Mouse (Mus musculus) left cerebral cortex, adult 6 months (tissue): ENCODE measurements around the gene Gm26602. TPM values are rescaled to one million over a fixed set of nuclear protein-coding genes. Genes with fewer than 3 reads are reported as not detected.

ENCODE experiments used
- long read RNA-seq, 2 experiments: library from polyadenylated mRNA; unstranded; transcript quantifications; one replicate each; pipeline ENCODE4 v2.0.0; 2019 to 2020
- polyA plus RNA-seq: library from polyadenylated mRNA; unstranded; fragments of <200 nt; fragmentation: Nextera tagmentation; gene quantifications from 2 replicates; pipeline ENCODE4 v1.2.3, GENCODE M21; 2021

Gm26602 gene
- polyA plus RNA-seq: not detected in 2 replicates
- long read RNA-seq, experiment 1: 0 reads
- long read RNA-seq, experiment 2: 0 reads

GRCm38 (mm10) chr10:79910556-79910955 is at the start of gene Gm26602:
TSS of gene Gm26602 (plus strand) at chr10:79910856.

GRCm38 (mm10) chr10:79874290-79874862 is 36.3 kb upstream of the Gm26602 start, which contains the start of the genes Prtn3 and Plppr3:
TSS of gene Prtn3 (plus strand) at chr10:79874476.
TSS of gene Plppr3 (minus strand) at chr10:79874634.

GRCm38 (mm10) chr10:79886054-79886453 is 24.6 kb upstream of the Gm26602 start, which contains the start of gene Elane:
TSS of gene Elane (plus strand) at chr10:79886247.

GRCm38 (mm10) chr10:79890670-79891069 is 20.0 kb upstream of the Gm26602 start, which contains the start of gene Cfd:
TSS of gene Cfd (plus strand) at chr10:79890853.

GRCm38 (mm10) chr10:79908167-79909091 is 2.2 kb upstream of the Gm26602 start, which contains the start of gene Med16:
TSS of gene Med16 (minus strand) at chr10:79908923.

GRCm38 (mm10) chr10:79916808-79917531 is 6.3 kb downstream of the Gm26602 start, which contains the start of gene Kiss1r:
TSS of gene Kiss1r (plus strand) at chr10:79916971.

GRCm38 (mm10) chr10:79920958-79921535 is 10.4 kb downstream of the Gm26602 start, which contains the start of gene R3hdm4:
TSS of gene R3hdm4 (minus strand) at chr10:79921208.

GRCm38 (mm10) chr10:79926491-79927323 is 16.1 kb downstream of the Gm26602 start, which contains the start of gene Arid3a:
TSS of gene Arid3a (plus strand) at chr10:79927043.

GRCm38 (mm10) chr10:79959847-79960601 is 49.4 kb downstream of the Gm26602 start, which contains the start of gene Wdr18:
TSS of gene Wdr18 (plus strand) at chr10:79960152.

Other genes starting within 250 kb of the Gm26602 start
- gene Madcam1, start 246.3 kb upstream of the Gm26602 start, polyA plus RNA-seq: not detected in 2 replicates
- gene Tpgs1, start 241.5 kb upstream of the Gm26602 start, polyA plus RNA-seq: 153 and 198 TPM in 2 replicates
- gene Cdc34, start 228.7 kb upstream of the Gm26602 start, polyA plus RNA-seq: 20.2 and 34.0 TPM in 2 replicates
- gene Gzmm, start 221.8 kb upstream of the Gm26602 start, polyA plus RNA-seq: 0.33 and 0.59 TPM in 2 replicates
- gene Bsg, start 206.4 kb upstream of the Gm26602 start, polyA plus RNA-seq: 1,192 and 1,209 TPM in 2 replicates
- 2.8 and 11.0 TPM in 2 replicates for gene Hcn2, start 194.2 kb upstream of the Gm26602 start, polyA plus RNA-seq
- gene Polrmt, start 164.3 kb upstream of the Gm26602 start, polyA plus RNA-seq: 16.1 and 23.3 TPM in 2 replicates
- 5.9 and 7.2 TPM in 2 replicates for gene Fgf22, start 155.8 kb upstream of the Gm26602 start, polyA plus RNA-seq
- 8.2 and 82.8 TPM in 2 replicates for gene Rnf126, start 143.9 kb upstream of the Gm26602 start, polyA plus RNA-seq
- gene Fstl3, start 133.6 kb upstream of the Gm26602 start, polyA plus RNA-seq: 1.2 and 1.8 TPM in 2 replicates
- 1.1 and 2.3 TPM in 2 replicates for gene Prss57, start 119.9 kb upstream of the Gm26602 start, polyA plus RNA-seq
- gene Palm, start 117.3 kb upstream of the Gm26602 start, polyA plus RNA-seq: 53.6 and 165 TPM in 2 replicates
- 0.13 and 0.25 TPM in 2 replicates for gene Misp, start 89.9 kb upstream of the Gm26602 start, polyA plus RNA-seq
- gene Ptbp1, start 56.4 kb upstream of the Gm26602 start, polyA plus RNA-seq: 15.2 and 16.7 TPM in 2 replicates
- 5.8 and 7.2 TPM in 2 replicates for gene Prtn3, start 36.4 kb upstream of the Gm26602 start, polyA plus RNA-seq
- 33.9 and 47.5 TPM in 2 replicates for gene Plppr3, start 36.2 kb upstream of the Gm26602 start, polyA plus RNA-seq
- not detected in 2 replicates for gene Elane, start 24.6 kb upstream of the Gm26602 start, polyA plus RNA-seq
- not detected in 2 replicates for gene Cfd, start 20.0 kb upstream of the Gm26602 start, polyA plus RNA-seq
- 30.8 and 51.7 TPM in 2 replicates for gene Med16, start 1.9 kb upstream of the Gm26602 start, polyA plus RNA-seq
- 4.6 and 5.7 TPM in 2 replicates for gene Kiss1r, start 6.1 kb downstream of the Gm26602 start, polyA plus RNA-seq
- 220 and 307 TPM in 2 replicates for gene R3hdm4, start 10.4 kb downstream of the Gm26602 start, polyA plus RNA-seq
- gene Arid3a, start 16.2 kb downstream of the Gm26602 start, polyA plus RNA-seq: 1.3 and 1.9 TPM in 2 replicates
- gene Wdr18, start 49.3 kb downstream of the Gm26602 start, polyA plus RNA-seq: 71.4 and 97.3 TPM in 2 replicates
- 0.11 and 0.25 TPM in 2 replicates for gene Grin3b, start 59.9 kb downstream of the Gm26602 start, polyA plus RNA-seq
- gene Tmem259, start 73.5 kb downstream of the Gm26602 start, polyA plus RNA-seq: 15.5 and 16.3 TPM in 2 replicates
- 9.0 and 11.4 TPM in 2 replicates for gene Cnn2, start 77.7 kb downstream of the Gm26602 start, polyA plus RNA-seq
- gene Abca7, start 85.6 kb downstream of the Gm26602 start, polyA plus RNA-seq: 1.4 and 1.5 TPM in 2 replicates
- gene Arhgap45, start 105.8 kb downstream of the Gm26602 start, polyA plus RNA-seq: 1.1 and 1.3 TPM in 2 replicates
- gene Polr2e, start 128.9 kb downstream of the Gm26602 start, polyA plus RNA-seq: 196 and 262 TPM in 2 replicates
- gene Gpx4, start 136.3 kb downstream of the Gm26602 start, polyA plus RNA-seq: 1,067 and 1,120 TPM in 2 replicates
- 2.7 and 3.4 TPM in 2 replicates for gene Sbno2, start 194.7 kb downstream of the Gm26602 start, polyA plus RNA-seq
- gene Stk11, start 204.9 kb downstream of the Gm26602 start, polyA plus RNA-seq: 13.1 and 20.8 TPM in 2 replicates
- gene Atp5d, start 227.8 kb downstream of the Gm26602 start, polyA plus RNA-seq: 898 and 915 TPM in 2 replicates
- 43.4 and 61.5 TPM in 2 replicates for gene Cbarp, start 230.0 kb downstream of the Gm26602 start, polyA plus RNA-seq
- gene Midn, start 237.4 kb downstream of the Gm26602 start, polyA plus RNA-seq: 4.7 and 33.2 TPM in 2 replicates